Mouse (Mus musculus): ENCODE measurements around the gene Stab1.

Gene Stab1

DNA sequence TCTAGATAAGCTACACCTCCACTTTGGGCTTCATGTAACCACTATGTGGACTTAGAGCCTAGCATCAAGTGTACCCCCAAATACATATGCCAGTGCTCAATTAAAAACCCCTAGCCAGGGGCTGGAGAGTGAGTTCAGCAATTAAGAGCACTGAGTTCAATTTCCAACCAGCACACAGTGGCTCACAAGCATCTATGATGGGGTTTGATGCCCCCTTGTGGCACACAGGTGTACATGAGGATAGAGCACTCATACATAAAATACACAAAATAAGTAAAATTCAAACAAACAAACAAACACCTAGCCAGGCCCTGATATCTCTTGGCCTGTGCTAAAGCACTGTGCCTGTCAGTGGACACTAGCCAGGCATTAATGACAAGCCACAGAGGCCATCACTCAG is 27.5 kb upstream of the Stab1 start:
- in situ Hi-C loops (cut with MboI, MseI), result loop anchor here in 1 of 2 experiments (5.0 kb wide), 1 partner anchor 104 kb away; no protein-coding TSS in a partner anchor

DNA sequence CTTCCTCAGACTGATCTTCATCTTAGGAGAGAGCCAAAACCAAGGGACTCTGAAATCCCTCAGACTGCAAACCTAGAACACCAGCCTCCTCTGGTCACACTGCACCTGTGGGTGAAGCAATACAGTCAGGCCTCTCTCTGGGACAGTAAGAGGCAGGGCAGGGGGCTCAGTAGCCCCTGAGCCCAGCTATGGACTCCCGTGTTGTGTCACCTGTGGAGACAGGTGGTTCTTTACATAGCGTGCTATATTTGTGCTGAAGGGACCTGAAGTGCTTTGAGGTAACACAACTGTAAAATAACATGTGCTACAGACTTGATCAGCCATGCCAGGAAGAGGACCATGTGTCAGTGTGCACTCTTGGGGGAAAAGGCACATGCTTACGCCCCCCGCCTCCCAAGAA is 27.1 kb upstream of the Stab1 start:
- in situ Hi-C loops (cut with MboI, MseI), result loop anchor here in 1 of 2 experiments (5.0 kb wide), 1 partner anchor 103 kb away; no protein-coding TSS in a partner anchor

DNA sequence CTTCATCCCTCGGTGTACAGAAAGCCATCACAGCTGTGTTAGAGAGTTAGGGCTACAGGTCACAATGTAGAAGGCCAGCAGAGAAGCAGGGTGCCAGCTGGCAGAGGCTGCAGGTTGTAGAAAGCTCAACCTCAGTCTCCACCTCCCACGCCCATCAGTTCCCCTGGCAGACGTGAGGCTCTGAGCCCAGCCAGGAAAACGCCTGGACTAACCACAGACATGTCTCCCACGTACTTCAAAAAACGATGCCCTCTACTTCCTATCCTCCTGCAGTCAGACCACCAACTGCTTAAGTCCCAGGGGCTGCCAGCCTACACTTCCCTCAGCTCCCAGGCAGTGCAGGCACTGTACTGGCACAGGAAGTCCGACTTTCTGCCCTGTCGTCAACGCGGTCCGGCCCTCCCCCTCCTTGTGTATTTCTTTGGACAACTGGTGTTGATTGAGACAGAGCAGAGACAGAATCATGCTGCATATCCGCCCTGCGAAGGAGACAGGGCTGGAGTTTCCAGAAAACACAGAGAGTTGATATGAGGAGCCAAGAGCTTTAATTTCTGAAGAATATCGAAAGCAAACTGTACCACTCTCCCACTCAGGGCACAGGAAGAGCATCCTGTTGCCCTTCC is 26.6 kb upstream of the Stab1 start:
- in situ Hi-C loops (cut with MboI, MseI), result loop anchor here in 1 of 2 experiments (5.0 kb wide), 1 partner anchor 103 kb away; no protein-coding TSS in a partner anchor

DNA sequence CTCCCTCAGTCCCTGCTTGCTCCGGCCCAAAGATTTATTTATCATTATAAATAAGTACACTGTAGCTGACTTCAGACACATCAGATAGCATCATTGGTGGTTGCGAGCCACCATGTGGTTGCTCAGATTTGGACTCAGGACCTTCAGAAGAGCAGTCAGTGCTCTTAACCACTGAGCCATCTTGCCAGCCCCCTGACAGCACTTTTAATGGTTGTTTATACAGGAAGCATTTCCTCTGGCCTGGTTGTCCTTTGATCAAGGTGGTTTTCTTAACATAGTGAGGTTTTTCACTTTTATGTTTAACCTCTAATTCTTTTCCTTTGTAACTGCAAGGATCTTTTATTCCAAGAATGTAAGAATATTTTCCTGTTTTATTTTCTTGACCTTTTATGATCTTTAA is 26.0 kb upstream of the Stab1 start:
- in situ Hi-C loops (cut with MboI, MseI), result no loop called here

DNA sequence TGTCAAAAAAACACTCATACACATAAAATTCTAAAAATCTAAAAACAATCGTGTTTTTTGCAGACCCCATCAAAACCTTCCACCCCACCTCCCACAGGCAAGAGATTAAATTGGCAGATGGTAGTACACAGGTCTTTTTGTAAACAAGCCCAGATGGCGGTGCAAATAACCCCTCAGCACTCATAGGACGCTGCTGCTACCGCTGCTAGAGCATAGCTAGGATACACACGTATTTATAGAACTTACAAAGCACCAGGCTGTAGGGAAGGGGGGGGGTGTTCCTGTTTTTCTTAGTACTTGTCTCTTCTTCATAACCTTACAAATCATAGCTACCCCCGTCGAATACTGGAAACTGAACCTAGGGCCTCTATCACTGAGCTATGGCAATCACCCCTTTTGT is 25.4 kb upstream of the Stab1 start:
- in situ Hi-C loops (cut with MboI, MseI), result no loop called here

DNA sequence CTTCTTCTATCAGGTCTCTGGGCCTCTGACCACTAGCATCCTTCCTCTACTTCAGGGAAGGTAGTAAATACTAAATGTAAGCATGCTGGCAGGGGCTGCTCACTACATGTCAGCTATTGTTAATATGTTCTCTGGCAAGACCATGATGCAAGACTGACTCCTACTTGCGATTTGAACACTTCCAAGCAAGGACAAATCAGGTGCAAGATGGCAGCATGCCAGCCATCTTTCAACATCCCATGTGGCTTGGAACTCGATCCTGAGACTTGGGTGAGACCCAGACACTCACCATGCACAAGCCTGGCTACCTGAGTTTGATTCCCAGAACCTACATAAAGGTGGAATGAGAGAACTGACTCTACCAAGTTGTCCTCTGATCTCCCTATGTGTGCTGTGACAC is 23.5 kb upstream of the Stab1 start:
- in situ Hi-C loops (cut with MboI, MseI), result no loop called here

DNA sequence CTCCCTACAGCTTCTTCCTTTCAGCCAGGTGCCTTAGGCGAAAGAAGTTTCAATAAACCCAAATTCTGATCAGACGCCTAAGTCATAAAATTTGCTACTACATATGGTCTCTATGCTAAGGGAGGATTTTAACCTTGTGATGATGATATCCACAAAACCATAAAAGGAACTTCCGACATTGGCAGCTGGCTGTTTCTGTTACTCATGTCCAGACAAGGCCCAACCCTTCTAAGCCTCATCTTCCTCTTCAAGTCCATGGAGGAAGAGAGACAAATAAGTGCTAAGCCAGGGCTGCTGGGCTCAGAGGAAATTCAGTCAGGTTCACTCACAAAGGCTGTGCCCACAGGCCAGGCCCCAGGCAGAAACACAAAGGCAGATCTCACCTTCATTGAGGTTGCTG is 20.9 kb upstream of the Stab1 start:
- in situ Hi-C loops (cut with MboI, MseI), result no loop called here

DNA sequence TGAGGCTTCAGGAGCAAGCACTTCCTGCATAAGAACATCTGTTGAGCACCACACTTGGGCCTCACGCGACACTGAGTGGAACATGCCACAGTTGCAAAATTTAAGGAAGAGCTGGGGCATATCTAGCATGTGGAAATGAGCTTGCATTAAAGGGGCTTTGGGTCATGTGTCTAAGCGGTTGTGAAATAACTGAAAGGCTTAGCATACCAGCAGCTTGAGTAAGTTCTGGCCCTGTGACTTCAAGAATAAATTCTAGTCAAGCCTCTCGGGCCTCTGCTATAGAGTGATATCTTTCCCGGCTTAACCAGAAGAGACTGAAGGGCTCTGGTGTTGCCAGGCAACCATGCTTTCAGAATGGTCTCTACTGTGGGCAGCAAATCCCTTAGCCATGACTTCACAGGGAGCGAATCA is 20.3 kb upstream of the Stab1 start:
- in situ Hi-C loops (cut with MboI, MseI), result no loop called here

DNA sequence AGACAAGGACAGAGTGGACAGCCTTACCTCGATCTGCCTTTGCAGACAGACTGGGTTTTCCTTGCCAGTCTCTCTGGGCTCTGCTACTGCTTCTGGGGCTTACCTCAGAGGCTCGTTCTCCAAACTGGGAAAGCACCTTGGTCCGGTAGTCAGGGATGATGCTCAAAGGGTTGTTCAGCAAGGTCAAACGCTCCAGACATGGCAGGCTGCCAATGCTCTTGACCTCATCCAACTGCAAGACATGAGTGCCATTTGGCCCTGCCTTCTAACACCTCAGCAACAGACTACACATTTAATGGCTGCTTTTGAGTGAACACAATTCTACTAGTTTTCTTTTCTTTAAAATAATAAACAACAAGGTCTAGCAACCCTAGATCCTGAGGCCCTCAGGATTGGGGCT is 18.2 kb upstream of the Stab1 start:
- in situ Hi-C loops (cut with MboI, MseI), result no loop called here

DNA sequence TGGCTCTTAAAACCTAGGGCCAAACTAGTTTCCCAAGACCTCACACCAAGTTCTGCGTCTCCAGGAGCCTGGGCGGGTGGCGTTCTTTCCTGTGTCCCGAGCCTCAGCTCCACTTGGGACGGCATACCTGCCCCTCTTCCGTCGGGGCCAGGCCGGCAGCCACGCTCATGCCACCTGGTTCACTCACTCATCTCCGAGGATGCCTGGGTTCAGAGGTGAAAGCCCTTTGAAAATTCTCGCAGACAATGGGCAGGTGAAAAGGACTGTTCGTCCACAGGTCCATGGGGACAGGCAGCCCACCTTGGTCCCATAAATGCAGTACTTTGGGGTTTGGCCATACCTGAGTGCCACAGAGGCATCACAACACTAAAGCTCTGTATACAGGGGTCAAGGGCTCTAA is 15.8 kb upstream of the Stab1 start:
- in situ Hi-C loops (cut with MboI, MseI), result no loop called here

DNA sequence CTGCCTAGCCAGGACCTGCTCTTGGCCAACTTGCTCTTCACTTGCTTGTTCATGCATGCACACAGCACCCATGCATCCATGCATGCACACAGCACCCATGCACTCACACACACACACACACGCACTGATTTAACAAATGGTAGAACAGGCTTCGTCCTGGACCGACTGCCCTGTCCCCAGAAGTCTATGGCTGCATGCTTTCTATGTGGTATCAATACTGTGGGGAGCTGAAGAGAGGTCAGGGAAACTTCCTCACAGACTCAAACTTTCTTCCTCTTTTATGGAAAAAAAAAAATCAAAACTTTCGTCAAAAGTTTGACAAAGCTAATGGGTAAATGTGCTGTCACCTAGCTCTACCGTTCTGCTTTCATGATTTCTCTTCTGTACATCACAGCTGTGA is 15.1 kb upstream of the Stab1 start:
- in situ Hi-C loops (cut with MboI, MseI), result no loop called here

DNA sequence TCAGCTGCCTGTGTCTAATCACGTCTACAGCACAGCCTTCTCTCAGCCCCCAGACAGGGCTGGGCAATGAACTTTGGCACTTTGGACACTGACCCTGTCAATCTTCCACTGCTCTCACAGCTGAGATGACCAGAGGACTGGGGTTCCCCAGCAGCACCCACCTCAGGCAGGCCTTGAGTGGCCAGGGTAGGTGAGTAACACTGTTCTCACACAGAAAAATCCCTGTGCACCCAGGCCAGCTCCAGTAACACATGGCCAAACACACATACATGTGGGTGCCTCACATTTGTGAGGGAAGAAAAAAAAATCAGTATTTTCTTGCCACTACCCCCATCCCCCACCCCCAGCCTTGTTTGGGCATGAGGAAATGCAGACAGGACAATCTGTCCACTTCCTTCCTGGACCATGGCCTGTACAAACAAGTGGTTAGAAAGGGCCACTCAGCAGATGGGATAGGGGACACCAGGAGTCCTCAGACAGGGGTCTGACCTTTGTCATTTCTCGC is 14.4 kb upstream of the Stab1 start:
- in situ Hi-C loops (cut with MboI, MseI), result no loop called here

DNA sequence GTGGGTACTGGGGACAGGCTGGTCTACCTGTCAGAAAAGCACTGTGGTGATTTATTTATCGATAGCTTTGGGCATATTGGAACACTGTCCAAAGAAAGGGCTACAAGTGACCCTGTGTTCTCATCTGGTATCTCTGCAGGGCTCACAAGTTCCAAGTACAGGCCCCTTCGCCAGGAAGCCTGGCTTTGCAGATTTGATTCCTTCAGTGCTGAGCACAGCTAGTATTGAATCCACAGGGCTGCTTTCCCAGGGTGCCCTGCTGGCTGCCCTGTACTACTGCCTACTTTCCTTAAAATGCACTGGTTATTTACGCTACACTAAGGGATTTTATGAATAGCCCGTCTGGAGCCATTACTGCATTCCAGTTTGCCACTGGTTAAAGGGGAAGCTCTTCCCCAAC is 13.1 kb upstream of the Stab1 start:
- in situ Hi-C loops (cut with MboI, MseI), result no loop called here

DNA sequence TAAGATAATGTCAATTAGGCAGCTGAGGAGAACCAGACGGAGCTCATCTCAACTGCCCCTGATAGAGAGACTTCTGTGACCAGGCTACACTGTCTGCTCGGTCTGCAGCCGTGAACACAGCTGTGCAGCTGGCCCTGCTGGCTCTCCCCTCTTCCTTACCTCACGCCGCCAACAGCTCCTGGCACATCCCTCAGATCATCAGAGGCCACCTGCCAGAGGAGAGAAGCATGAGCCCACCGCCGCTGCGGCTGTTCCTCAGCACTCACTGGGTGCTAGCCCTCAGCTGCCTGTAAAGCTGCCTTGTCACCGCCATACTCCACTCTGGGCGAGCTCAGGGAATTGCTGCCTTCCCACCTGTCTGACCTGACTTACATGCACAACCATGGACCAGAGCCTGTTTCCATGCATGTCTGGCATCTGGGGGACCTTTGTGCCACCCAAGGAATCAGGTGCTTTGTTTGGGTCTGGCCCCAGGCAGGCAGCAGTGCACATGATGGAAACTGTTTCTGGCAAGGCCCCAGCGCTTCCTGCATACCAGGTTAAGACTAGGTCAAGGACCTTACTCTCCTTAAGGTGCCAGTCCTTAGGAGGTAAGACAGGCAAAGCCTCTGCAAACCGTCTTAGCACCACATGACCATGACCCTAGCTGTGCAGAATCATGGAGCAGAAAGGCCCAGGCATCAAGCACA is 11.4 kb upstream of the Stab1 start:
- in situ Hi-C loops (cut with MboI, MseI), result no loop called here

DNA sequence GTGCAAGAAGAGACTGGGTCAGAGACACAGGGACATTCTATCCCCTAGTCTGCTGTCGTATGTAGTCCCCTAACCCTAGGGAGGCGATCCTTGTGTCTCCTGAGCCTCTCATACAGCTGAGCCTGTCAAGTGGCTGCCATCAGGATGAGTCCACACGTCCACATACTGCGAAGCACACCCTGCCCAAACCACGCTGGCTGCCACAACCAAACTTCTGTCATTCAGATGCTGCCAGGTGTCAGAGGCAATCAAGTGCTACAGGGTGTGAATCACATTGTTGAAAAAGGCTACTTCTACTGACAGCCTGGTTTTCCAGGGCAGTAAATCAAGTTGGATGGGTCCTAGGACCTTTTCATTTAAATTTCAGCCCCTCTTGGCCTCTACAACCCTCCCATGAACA is 9.3 kb upstream of the Stab1 start:
- in situ Hi-C loops (cut with MboI, MseI), result no loop called here

DNA sequence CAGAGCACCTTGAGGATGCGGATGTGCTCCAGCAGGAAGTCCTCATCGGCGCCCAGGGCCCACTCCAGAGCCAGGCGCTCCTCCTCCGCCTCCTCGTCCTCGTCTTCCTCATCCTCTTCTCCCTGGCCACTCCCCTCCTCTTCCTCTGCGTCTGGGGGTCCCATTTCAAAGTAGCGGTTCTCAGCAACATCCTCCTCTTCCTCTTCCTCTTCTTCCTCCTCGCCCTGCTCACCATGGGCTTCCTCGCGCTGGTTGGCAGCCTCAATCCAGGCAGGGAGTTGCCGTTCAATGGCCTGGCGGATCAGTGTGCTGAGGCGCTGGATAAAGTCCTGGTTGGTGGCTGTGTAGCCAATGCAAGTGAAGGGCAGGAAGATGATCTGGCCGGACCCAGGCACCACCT is 8.8 kb upstream of the Stab1 start:
- in situ Hi-C loops (cut with MboI, MseI), result no loop called here

DNA sequence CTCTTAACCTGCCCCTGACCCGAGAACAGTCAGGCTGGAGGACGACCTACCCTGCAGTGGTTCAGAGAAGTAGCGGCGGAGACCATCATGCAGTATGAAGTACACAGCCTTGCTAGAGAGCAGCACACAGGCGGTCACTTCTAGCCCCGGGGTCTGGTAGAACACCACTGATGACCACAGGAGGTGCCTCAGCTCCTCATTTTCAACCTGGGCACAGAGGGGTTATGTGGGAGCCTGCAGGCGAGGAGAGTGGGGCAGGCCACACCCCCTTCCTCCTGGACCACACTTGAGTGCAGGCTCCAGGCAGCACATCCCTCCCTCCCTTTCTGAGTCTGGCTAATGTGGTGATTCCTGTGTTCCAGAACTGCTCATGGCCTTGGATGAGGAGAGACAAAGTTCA is 5.1 kb upstream of the Stab1 start:
- in situ Hi-C loops (cut with MboI, MseI), result no loop called here

DNA sequence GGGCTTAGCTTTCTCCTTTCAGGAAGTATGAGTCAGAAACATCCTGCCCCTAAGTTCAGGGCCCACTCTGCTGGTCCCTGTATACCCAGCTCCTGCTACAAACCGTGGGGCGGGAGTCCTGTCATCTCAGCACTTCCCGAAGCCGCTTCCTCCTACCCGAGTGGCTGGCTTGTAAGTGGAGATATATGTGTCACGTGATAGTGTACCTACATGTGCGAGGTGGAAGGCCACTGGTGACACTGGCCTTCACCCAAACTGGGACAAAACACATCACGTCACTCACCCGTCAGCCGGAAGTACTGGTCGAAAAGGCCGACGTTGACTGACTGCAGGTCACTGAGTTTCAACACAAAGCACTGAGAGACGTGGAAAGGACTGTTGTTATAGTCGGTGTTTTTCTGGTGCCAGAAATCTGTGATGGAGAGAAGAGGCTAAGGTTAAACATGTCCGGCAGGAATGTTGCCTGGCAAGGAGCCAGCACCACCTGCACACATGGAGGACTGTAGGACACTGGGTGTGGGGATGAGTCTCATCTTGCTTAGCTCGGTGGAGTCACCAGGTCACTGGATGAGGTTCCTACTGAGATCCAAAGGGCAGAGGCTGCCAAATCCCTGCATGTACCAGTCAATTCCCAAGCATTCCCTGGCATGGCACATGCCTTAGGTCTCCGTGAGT is 4.5 kb upstream of the Stab1 start:
- in situ Hi-C loops (cut with MboI, MseI), result no loop called here

DNA sequence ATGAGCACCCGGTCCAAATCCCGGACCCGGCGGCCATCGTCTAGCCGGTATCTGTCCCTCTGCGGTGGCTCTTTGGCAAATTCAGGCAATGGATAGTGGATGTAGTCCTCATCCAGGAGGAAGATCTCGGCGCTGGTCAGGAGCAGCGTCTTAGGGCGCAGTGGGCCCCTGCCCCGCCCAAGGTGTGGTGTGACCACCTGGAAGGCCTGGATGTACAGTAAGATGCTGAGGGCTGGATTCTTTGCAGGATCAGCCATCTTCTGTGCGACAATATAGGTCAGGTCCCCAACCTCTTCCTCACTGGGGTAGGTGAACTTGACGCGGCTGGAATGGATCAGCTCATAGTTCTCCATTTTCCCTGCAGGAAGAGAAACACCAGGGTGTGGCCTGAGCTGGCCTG is 3.4 kb upstream of the Stab1 start:
- in situ Hi-C loops (cut with MboI, MseI), result no loop called here

DNA sequence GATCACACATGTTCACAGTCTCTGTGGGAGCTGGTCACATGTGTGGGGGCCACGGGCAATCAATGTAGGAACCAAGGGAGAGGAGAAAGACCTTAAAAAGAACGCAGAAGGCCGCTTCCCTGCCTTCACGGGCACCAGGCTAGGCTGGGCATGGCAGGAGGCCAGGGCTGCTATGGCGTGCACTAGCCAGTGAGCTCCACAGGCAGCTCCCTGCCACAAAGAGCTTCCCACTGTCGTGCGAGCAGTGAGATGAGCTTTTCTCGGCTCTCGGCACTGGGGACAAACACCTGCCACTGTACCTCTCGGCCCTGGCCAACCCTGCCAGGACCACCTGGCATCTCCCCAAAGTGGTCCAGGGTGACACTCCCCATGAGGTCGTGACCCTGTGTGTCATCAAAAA is 2.9 kb upstream of the Stab1 start:
- in situ Hi-C loops (cut with MboI, MseI), result no loop called here

DNA sequence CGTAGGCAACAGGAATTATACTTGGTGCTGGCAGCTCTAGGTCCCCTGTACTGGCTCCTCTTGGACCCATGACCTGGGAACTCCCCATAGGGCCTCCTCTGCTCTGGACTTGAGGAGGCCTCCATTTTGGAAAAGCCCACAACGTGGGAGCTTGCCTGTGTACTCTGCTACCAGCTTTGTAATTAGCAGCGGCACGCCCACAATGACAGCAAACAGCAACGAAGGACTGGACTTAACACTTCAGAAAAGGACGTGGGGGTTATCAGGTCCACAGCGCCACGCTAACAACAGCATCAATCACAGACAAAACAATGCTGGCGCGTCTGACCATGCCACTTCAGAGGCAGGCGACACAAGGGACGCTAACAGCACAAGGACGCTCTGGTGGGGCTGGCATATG is 2.5 kb upstream of the Stab1 start:
- in situ Hi-C loops (cut with MboI, MseI), result no loop called here

DNA sequence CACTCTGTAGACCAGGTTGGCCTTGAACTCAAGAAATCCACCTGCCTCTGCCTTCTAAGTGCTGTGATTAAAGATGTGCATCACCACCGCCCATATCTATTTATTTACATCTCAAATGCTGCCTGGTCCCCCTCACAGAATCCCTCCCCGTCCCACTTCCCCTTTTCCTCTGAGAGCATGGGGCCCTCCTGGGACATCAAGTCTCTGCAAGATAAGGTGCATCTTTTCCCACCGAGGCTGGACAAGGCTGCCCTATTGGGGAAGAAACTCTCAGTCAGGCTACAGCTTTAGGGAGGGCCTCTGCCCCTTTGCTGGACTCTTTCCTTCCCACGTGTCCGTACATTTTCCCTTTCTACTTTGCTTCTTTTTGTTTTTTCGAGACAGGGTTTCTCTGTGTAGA is 1.1 kb upstream of the Stab1 start:
- in situ Hi-C loops (cut with MboI, MseI), result loop anchor here in 1 of 2 experiments (10.0 kb wide), 1 partner anchor 545 kb away; the partner anchor contains the start of gene Prkcd

DNA sequence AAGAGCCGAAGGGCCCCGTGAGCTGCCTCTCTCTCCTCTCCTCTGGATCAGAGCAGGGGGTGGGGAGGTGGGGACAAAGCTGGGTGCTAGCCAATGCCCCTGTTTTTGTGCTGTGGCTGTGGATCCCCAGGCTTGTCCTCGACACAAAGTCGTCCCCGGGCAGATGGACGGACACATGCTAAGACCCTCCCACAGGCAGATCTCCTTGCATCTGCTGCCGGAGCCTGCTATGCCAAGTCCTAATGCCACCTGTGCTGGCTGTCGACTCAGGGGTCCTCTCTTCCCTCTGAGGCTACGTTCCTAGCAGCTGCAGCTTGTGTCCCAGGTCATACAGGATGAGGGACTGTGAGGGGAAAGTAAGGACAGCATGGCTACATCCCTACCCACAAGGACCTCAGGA is 1.6 kb downstream of the Stab1 start:
- in situ Hi-C loops (cut with MboI, MseI), result loop anchor here in 1 of 2 experiments (10.0 kb wide), 1 partner anchor 542 kb away; the partner anchor contains the start of gene Prkcd

All from T-helper 17 cell (primary cell).